Mouse (Mus musculus) layer of hippocampus, adult 8-10 months (tissue): ENCODE measurements around the gene Adgrb2. TPM values are rescaled to one million over a fixed set of nuclear protein-coding genes. Genes with fewer than 3 reads are reported as not detected.

Experiments used
- DNase-seq, 2 experiments: peaks; one replicate each; pipeline ENCODE4 v3.0.0; 2022; ENCODE audit warnings: low spot score in 2 of 2
- total RNA-seq, 4 experiments: library from RNA; stranded (reverse); gene quantifications; 2 replicates each; pipeline ENCODE4 v1.2.4; 2022

Gene Adgrb2
- total RNA-seq, 4 experiments from 2014 or later, result 433 to 519 (median 493) TPM

DNA sequence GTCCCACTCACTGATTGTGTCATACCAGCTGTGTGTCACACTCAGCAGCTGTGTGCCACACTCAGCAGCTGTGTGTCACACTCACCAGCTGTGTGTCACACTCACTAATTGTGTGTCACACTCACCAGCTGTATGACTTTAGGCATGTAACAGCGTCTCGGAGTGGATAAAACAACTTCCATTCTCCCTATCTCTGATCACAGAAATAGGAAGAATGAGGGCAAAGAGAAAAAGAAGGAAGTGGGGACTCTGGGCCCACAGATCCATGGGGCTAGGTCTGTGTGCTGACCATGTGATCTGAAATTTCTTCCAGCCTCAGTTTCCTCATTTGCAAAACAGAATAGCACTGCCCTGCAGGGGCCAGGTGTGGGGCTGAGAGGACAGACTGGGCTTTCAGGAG, 87.1 kb downstream of the Adgrb2 start:
- no peak for DNase-seq

Other genes starting within 250 kb of the Adgrb2 start
- gene Khdrbs1, start 242.6 kb upstream of the Adgrb2 start, total RNA-seq, result 10 to 100 TPM; 83.3 to 90.1 (median 85.7) TPM
- gene Ptp4a2, start 173.7 kb upstream of the Adgrb2 start, total RNA-seq, result 100 to 1,000 TPM; 138 to 173 (median 144) TPM
- under 1 TPM; 0.14 to 0.68 (median 0.56) TPM for gene Spocd1, start 55.6 kb upstream of the Adgrb2 start, total RNA-seq
- gene Col16a1, start 63.0 kb downstream of the Adgrb2 start, total RNA-seq, result 10 to 100 TPM; 15.2 to 28.1 (median 21.2) TPM
- gene Pef1, start 117.7 kb downstream of the Adgrb2 start, total RNA-seq, result 10 to 100 TPM; 60.4 to 74.7 (median 68.3) TPM
- gene Hcrtr1, start 154.5 kb downstream of the Adgrb2 start, total RNA-seq, result 1 to 10 TPM; 1.6 to 2.9 (median 2.4) TPM
- gene Tinagl1, start 190.3 kb downstream of the Adgrb2 start, total RNA-seq, result 10 to 100 TPM in 3 of 4 experiments, 1 to 10 TPM in 1; 9.7 to 11.8 (median 11.0) TPM
- 1 to 10 TPM in 1 of 4 experiments, not detected in 3; 1.0 TPM for gene Gm853, start 237.5 kb downstream of the Adgrb2 start, total RNA-seq